Mouse (Mus musculus): ENCODE results near the gene Cwf19l1.

The Cwf19l1 gene

DNA sequence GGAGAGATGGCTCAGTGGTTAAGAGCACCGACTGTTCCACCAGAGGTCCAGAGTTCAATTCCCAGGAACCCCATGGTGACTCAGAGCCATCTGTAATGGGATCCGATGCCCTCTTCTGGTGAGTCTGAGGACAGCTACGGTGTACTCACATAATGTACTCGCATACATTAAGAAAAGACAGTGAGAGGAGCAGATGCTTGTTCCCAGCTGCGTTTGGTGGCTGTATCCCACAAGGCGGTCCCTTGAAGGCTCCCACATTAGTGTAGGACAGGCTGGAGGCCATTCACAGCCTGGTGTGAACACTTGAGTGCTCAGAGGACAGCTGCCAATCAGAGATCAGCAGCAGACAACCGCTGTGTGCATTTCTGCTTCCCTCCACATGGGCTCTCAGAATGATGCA, 24.0 kb downstream of the Cwf19l1 start:
- DNase-seq (ENCODE audit: low read depth, low spot score): no peak

DNA sequence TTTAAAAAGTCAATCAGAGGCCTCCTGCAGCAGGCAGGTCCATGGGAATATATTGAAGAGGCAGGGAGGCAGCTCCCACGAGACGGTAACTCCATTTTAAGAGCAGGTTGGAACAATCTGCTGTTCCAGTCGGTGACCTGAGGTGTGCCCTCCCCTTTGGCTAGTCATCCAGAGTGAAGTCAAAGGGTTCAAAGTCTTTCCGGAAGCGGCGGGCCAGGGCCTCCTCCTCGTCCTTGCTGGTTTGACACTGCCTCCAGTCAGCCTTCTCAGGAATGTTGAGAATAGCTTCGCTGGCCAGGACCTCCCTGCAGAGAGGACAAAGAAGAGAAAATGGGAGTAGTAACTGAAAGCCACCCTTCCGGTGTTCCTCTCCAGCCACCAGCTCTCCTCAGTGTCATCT, 25.3 kb downstream of the Cwf19l1 start:
- DNase-seq (ENCODE audit: low read depth, low spot score): no peak

DNA sequence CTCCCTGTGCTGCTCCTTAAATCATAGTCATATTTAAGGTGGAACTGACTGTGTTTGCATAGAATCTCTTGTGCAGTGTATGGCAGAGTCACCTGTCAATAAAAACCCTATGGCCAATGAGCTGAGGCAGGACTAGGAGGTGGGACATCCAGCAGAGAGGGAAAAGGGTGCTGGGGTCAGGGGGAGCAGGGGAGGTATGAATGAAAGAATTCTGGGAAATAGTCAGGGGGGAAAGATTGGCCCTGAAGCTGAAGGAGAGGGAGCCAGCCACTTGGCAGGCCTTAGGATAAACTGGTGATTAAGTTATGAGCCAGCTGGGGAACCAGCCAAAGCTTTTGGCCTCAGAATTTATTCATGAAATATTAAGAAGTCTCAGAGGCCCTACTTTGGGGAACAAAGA, 26.7 kb downstream of the Cwf19l1 start:
- no peak for DNase-seq (ENCODE audit: low read depth, low spot score)

DNA sequence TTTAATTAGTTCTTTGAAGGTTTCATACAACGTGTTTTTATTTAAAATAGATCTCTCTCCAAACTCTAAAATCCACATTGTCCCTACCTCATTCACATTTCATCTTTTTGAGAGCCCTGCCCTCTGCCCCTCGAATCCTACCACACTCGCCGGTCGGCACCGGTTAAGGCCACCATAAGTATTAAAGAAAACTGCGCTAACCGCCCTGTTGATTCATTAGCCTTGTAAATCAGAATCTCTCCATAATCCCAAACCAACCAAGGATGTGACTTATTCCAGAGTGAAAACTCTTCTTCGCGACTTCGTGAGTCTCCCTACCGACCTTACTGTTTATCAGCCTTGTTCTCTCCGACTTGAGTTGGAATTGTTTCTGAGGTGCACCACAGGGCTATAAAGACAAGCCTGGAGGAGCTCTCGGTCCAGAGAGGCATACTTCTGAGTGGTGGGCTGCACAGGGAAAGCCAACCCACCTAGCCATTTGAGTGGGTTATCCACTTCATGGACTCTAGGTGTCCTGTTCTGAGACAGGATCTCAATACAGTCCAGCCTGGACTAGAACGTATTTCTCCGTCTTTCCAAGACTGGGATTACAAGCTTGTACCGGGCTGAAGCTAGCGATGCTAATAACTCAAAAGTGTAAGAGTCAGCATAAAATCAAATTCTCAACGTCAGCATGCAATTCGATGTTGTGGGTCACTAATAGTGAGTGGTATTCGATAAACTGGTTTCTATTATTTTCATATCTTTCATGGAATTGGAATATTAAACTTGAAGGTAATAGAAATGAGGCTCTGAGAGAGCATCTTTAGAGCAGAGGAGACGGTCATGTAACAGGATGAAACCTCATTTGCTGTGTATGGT, 27.8 kb downstream of the Cwf19l1 start:
- DNase-seq (ENCODE audit: low read depth, low spot score): no peak

DNA sequence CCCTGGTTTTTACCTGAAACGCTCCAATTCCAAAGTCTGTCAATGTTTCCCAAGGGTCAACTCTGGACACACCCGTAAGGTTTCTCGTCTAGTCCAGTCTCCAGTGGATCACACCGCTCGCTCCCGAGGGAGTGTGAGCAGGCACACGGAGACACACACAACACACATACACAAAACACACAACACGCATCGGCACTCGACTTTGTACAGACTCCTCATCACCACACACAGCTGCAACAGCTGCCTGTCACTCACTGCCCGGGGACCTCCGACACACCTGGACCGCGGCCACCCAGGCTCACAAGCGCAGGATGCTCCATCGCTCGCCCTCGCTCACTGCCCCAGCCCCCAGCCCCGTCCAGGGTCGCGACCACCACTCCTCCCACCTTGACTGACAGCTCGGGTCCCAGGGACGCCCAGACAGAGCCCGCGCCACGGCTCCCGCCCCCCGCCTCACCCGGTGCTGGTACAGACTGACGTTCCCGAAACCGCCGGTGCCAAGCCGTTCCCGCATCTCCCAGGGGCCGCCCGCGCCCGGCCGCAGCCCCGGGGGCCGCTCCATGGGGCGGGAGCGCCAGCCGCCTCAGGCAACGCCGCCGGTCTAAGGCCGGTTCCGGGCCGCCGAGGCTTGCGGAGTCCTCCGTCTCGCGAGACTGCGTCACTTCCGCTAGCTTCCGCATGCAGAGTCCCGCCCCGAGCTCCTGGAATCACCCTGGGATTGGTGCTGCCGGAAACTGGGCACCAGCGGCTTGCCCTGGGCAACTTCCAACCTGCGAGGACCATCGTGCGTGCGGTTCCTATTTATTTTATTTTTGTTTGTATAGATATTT, 28.6 kb downstream of the Cwf19l1 start, which contains the start of gene Chuk:
Chuk (minus strand) TSS at position 650 of the 830 bp plus-strand sequence.
- peak; percentile 89 for DNase-seq (ENCODE audit: low read depth, low spot score)

DNA sequence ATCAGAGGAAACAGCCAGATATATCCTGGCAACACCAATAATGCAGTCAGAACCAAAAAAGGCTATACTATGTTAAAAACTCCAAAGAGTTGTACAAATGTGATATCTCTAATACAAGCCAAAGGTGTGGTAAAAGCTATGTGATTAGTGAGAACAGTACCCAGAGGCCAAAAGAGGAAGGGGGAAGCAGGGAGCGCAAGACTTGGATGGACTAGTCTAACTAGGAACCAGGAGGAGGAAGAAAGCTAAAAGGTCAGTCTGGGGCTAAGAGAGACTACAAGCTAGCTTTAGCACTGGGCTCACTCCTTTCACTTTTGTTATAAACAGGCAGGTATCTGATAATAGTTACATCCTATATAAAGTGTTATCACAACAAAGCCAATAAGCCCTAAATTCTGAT, 31.3 kb downstream of the Cwf19l1 start:
- no peak for DNase-seq (ENCODE audit: low read depth, low spot score)

DNA sequence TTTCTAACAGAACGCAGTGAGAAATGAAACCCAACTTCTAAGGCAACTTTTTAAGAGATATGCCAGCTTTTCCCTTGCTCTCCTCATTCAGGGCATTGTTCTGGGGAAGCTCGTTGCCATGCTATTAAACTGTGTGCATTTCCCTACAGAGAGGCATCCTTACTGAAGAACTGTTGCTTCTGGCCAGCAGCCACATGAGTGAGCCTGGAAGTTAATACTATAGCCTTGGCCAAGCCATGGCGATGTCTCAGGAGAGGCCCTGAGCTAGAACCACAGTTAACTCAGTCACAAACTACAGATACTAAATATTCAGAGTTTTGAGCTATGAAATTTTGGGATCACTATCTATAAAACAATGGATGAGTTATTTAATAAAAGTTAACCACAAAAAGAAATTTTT, 32.7 kb downstream of the Cwf19l1 start:
- no peak for DNase-seq (ENCODE audit: low read depth, low spot score)

DNA sequence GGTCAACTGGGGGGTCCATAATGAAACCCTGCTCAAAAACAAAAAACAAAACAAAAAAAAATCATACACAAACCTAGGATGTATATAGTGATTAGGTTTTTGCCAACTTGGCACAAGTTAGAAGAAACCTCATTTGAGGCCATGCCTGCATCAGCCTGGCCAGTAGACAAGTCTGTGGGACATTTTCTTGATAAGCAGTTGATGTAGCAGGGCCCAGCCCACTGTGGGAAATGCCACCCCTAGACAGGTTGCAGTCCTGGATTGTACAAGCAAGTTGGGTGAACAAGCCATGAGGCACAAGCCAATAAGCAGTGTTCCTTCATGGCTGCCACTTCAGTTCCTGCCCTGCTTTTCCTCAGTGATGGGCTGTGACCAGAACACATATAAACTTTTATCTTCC, 34.8 kb downstream of the Cwf19l1 start:
- no peak for DNase-seq (ENCODE audit: low read depth, low spot score)

DNA sequence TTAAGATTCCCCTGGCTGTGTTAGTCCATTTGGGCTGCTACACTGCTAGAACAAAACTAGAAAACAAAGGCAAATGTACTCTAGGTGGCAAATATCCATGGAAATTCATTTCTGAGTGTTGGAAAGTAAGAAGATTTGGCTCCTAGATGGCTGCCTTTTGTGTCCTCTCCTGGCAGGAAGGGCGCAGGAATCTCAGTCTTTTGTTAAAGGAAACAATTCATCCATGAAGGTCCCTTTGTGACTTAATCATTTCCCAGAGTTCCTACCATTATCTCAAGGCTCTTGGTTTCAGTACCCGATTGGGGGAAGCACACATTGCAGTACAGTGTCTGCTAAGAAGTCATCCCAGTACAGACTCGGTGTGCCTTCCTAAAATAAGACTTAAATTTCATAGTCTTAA, 49.4 kb downstream of the Cwf19l1 start:
- no peak for DNase-seq (ENCODE audit: low read depth, low spot score)

DNA sequence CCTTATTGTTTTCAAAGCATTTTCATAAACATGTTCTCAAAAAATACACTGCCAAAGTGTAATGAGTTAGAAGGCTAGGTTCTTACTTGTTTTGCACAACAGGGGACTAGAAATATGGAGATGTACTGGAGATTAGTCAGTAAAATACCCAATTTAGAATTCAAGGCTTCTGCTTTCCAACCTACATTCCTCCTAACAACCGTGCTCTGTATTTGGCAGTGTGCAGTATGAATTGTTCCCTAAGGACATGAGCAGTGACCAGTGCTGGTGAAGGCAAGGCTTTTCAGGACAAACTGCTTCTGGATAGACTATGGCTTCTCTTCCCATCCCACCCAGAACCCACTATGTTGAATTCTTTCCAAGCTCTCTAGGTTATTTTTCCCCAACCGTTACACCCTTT, 54.8 kb downstream of the Cwf19l1 start:
- no peak for DNase-seq (ENCODE audit: low read depth, low spot score)

DNA sequence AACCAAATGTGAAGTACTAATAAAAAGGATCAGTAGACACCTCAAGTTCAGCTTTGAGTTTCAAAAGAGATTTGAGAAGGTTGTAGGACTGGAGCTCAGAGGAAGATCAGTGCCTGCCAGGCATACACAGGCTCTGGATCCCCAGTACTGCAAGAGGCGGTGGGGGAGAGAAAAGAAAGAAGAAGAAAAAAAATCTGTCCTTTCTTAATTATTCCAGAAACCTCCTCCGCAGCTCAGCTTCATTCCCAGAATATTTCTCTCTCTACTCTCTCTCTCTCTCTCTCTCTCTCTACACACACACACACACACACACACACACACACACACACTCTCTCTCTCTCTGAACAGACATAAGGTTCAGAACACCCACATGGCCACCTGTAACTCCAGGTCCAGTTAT, 55.7 kb downstream of the Cwf19l1 start:
- no peak for DNase-seq (ENCODE audit: low read depth, low spot score)

DNA sequence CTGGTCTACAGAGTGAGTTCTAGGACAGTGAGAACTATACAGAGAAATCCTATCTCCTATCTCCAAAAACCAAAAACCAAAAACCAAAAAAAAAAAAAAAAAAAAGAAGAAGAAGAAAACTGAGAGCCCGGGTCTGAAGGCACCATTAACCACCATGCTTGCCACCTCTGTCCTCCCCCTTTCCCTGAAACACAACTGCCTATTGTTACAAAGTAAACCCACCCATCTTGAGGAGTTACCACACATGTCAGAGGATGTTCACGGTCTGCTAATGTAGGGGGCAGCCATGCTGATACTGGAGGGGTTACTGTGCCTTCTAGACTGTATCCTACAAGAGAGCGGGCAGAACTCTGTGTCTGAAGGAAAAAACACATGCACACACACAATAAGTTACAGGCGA, 58.7 kb downstream of the Cwf19l1 start:
- DNase-seq (ENCODE audit: low read depth, low spot score): no peak

DNA sequence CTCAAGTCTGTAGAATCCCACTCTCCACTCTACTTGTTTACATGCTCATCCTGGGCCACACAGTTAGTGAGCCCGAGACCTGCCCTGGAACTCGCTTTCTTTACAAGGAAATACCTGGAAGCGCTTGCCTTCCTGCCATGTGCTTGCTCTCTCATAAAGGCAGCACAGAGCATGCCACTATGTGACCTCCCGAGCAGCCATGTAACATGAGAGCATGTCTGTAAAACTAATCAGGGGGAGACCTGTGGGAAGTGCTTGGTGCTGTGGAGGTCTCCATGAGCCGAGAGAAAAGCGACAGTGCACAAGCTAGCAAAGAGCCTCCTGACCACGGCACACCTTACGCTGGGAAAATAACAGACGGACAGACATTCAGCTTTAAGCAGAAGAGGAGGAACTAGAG, 59.2 kb downstream of the Cwf19l1 start:
- DNase-seq (ENCODE audit: low read depth, low spot score): no peak

DNA sequence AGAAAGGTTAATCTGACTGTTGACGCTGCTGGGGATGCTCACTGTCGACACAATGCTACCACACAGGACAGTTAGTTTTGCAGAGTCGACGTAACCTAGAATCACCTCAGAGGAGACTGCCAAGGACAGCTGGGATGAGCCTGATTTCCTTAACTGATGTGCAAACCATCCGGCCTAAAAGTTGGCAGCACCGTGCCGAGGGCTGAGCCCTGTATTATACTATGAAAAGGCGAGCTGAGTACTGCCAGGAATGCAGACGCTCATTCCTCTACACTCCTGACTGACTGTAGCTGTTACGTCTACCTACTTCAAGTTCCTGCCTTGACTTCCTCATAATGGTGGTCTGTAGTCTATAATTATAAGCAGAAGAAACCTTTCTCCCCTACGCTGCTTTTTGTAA, 60.7 kb downstream of the Cwf19l1 start:
- DNase-seq (ENCODE audit: low read depth, low spot score): no peak

DNA sequence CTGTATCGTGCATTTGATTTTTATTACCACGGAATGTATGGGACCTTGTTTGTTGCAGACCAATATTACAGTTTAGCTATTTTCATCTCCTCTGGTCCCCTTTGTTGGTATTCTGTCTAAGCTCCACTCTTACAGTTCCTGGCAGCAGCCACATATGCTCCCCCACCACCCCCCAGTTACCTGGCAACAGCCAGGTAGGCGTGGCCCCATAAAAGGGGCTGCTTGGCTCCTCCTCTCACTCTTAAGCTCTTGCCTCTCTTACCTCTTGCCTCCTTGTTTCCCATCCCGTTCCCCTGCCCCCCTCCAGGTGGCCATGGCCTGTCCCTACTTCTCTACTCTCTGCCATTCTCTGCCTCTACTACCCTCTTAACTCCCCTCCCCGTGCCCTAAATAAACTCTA, 64.5 kb downstream of the Cwf19l1 start:
- DNase-seq (ENCODE audit: low read depth, low spot score): no peak

DNA sequence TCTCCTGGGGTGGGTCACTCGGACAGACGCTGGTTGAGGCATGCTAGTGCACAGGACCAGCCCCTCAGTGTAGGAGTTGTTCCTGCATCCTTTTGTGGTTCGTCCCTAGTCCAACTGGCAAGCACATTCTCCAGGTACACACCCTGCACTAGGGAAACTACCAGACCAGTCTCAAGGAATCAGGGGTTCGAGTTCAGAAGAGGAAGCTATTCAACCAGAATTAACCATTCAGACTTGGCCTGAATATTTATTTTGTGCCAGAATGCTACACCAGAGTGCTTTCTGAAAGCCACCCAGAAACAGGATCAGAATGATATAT, 65.8 kb downstream of the Cwf19l1 start:
- DNase-seq (ENCODE audit: low read depth, low spot score): no peak

DNA sequence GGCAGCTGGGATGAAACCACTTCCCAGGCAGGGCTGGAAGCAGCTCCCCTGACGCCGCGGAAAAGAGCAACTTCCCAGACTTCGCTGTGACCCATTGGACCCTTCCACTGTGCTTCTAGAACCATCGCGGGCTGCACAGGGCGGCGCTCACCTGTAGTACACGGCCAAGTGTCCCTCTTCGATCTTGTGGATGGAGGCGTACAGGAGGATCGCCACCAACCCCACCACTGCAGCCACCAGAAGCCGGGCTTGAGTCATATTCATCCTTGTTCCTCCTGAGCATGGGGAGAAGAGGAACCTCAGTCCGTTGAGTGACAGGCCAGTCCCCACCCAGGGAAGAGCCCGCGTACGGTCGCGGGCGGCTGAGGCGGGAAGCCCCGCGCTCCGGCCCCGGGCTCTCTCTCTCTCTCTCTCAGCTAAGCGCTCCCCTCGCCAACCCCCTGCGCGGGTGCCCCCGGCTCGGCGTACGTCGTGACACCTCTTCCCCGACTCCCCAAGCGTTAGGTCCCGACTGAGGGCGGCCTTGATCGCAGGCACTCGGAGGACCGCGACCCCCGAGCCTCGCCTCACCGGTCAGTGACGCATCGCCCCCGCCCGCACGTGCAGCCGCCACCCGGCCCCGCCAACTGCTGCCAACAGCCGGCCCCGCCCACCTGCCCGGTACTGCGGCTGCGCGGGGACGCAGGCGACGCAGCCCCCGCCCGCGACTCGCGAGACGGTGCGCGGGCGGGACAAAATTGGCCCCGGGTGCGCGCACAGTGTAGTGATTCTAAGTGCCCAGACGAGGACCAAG, 66.4 kb downstream of the Cwf19l1 start, which contains the start of gene Erlin1:
Erlin1 (minus strand) TSS at position 665 of the 793 bp plus-strand sequence.
- peak; percentile 67 for DNase-seq (ENCODE audit: low read depth, low spot score)

DNA sequence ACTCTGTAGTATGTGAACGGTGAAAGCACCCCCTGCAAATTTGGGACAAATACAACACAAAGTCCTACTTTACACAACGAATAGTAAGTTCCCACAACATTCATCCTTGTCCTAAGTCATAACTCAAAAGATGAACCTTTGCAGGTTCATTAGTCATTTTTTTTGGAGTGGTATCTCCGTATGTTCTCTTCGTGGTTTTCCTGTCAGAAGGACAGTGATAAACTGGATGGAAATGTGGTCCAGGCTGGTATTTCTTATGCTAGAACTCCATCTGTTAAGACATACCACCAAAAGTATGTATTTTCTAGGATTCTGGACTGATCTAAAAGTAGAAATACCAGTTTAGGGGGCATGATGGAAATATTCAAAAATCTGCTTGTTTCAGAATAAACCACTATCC, 67.4 kb downstream of the Cwf19l1 start:
- no peak for DNase-seq (ENCODE audit: low read depth, low spot score)

DNA sequence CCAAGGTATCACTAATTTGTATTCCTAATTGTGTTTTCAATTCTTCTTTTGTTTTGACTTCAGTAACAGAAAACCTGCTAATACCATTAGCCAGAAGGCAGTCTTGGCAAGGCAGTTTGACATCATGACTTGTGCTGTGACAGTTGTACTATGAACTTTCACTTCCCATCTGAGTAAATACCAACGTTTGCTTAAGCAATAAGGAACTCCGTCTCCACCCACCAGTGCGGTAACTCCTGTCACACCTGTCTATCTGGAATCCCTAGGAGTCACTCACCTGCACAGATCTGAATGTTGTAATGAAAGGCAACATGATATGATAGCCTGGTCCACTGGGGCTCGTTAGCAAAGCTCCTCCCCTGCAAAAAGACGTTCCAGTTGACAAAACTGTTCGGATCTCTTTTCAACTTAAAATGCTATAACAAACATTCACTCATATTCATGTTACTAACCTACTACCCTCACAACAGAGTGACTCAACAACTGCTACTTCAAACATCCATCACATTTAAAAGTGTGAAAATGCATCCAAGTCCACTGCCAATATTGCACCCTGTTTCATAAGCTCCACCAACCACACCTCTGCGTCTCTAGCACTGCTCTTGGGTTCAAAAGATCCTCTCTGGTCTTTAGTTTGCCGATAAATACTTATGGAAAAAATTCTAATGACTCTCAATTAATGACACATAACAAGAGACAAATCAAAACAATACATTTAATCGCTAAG, 68.2 kb downstream of the Cwf19l1 start:
- DNase-seq (ENCODE audit: low read depth, low spot score): no peak

DNA sequence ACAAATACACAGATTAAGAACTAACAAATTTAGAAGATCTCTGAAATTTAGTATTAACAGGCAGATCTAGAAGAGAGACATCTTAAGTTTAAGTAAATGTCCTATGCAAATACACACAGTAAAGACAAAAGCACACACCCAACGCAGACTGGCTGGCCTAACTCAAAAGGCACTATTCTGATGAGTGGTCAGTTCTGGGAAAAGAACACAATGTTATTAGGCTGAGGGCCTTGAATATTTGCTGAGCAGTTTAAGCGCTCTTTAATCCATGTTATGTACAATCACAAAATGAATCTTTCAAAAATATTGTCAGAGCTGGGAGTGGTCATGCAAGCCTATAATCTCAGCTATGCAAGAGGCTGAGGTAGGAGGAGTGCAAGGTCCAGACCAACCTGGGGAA, 70.9 kb downstream of the Cwf19l1 start:
- no peak for DNase-seq (ENCODE audit: low read depth, low spot score)

DNA sequence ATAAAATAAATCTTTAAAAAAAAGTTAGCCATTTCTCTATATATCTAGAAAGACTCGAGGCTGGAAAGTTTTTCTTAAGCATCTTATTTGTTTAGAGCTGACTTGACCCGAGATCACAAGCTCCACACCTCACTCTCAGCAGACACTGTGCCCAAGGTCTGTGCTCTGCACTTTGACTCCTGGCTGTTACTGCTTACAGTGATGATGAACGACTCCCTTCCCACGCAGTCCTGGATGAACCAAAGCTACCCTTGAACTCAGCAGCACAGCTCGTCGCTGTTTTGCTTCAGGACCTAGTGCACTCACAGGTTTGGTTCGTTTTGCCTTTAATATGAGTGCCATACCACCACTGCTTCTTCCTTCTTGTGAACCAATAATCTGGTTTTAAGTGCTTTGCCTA, 71.9 kb downstream of the Cwf19l1 start:
- no peak for DNase-seq (ENCODE audit: low read depth, low spot score)

All from embryo, embryonic 11.5 days (tissue).